Mouse (Mus musculus): ENCODE data around the gene Rbp2. TPM values are rescaled to one million over a fixed set of nuclear protein-coding genes. Genes with fewer than 3 reads are reported as not detected.

The Rbp2 gene
- polyA plus RNA-seq, 1 experiment from 2014 or later = 1.4 TPM

GRCm38 (mm10) chr9:98530999-98531398, 45.1 kb downstream of the Rbp2 start:
- WGBS = 58% methylated on average over 2 of the region's 2 CpGs

GRCm38 (mm10) chr9:98534675-98535280, 48.9 kb downstream of the Rbp2 start:
- H3K4me3 ChIP-seq (ENCODE audit: low read depth, low read length) = no peak overlapping the region
- no peak overlapping the region for H3K4me2 ChIP-seq (ENCODE audit: low read depth, low read length)
- H3K9ac ChIP-seq (replicated peaks; ENCODE audit: low read depth, low read length) = no peak overlapping the region
- H3K4me1 ChIP-seq (ENCODE audit: control insufficient read depth, insufficient read depth, low read length) = no peaks in the 10 kb centered on the region
- H3K36me3 ChIP-seq (ENCODE audit: control insufficient read depth, insufficient read depth, low read length) = no peaks in the 10 kb centered on the region
- no peak for ATAC-seq (ENCODE audit: low read depth)
- 85% methylated on average over 4 of the region's 4 CpGs for WGBS
- H3K9me3 ChIP-seq (ENCODE audit: control insufficient read depth, low read length) = no peaks in the 10 kb centered on the region
- H3K27me3 ChIP-seq (ENCODE audit: control insufficient read depth, insufficient read depth, low read length) = no peaks in the 10 kb centered on the region
- no peak overlapping the region for H3K27ac ChIP-seq (ENCODE audit: low read depth, low read length)

More at GRCm38 (mm10) chr9:98530999-98531398, 45.1 kb downstream of the Rbp2 start:
- no peak for ATAC-seq (ENCODE audit: low read depth)
- Histone ChIP-seq H3K4me2 (ENCODE audit: low read depth, low read length) (no peak overlapping the region), H3K27me3 (ENCODE audit: control insufficient read depth, insufficient read depth, low read length) (no peaks in the 10 kb centered on the region), H3K4me3 (ENCODE audit: low read depth, low read length) (no peak overlapping the region), H3K36me3 (ENCODE audit: control insufficient read depth, insufficient read depth, low read length) (no peaks in the 10 kb centered on the region), H3K9ac (replicated peaks; ENCODE audit: low read depth, low read length) (no peak overlapping the region), H3K27ac (ENCODE audit: low read depth, low read length) (no peak overlapping the region), H3K9me3 (ENCODE audit: control insufficient read depth, low read length) (no peaks in the 10 kb centered on the region), H3K4me1 (ENCODE audit: control insufficient read depth, insufficient read depth, low read length) (no peaks in the 10 kb centered on the region)

GRCm38 (mm10) chr9:98535763-98536162, 49.8 kb downstream of the Rbp2 start:
- Histone ChIP-seq H3K4me2 (ENCODE audit: low read depth, low read length) (no peak overlapping the region), H3K27me3 (ENCODE audit: control insufficient read depth, insufficient read depth, low read length) (no peaks in the 10 kb centered on the region), H3K36me3 (ENCODE audit: control insufficient read depth, insufficient read depth, low read length) (no peaks in the 10 kb centered on the region), H3K9ac (replicated peaks; ENCODE audit: low read depth, low read length) (no peak overlapping the region), H3K4me3 (ENCODE audit: low read depth, low read length) (no peak overlapping the region), H3K9me3 (ENCODE audit: control insufficient read depth, low read length) (no peaks in the 10 kb centered on the region), H3K27ac (ENCODE audit: low read depth, low read length) (no peak overlapping the region), H3K4me1 (ENCODE audit: control insufficient read depth, insufficient read depth, low read length) (no peaks in the 10 kb centered on the region)
- no peak for ATAC-seq (ENCODE audit: low read depth)

GRCm38 (mm10) chr9:98538017-98538712, 52.2 kb downstream of the Rbp2 start:
- Histone ChIP-seq H3K4me3 (ENCODE audit: low read depth, low read length) (no peak overlapping the region), H3K36me3 (ENCODE audit: control insufficient read depth, insufficient read depth, low read length) (no peaks in the 10 kb centered on the region), H3K4me2 (ENCODE audit: low read depth, low read length) (peak overlapping the region; percentile 29; the same call in 1 of the 2 replicates), H3K27me3 (ENCODE audit: control insufficient read depth, insufficient read depth, low read length) (no peaks in the 10 kb centered on the region), H3K4me1 (ENCODE audit: control insufficient read depth, insufficient read depth, low read length) (no peaks in the 10 kb centered on the region), H3K9ac (replicated peaks; ENCODE audit: low read depth, low read length) (no peak overlapping the region), H3K27ac (ENCODE audit: low read depth, low read length) (no peak overlapping the region), H3K9me3 (ENCODE audit: control insufficient read depth, low read length) (no peaks in the 10 kb centered on the region)
- 46% methylated on average over 13 of the region's 13 CpGs for WGBS
- ATAC-seq (ENCODE audit: low read depth) = peak; percentile 76

- Histone ChIP-seq H3K9me3 (ENCODE audit: control insufficient read depth, low read length) (no peaks in the 10 kb centered on the region), H3K36me3 (ENCODE audit: control insufficient read depth, insufficient read depth, low read length) (no peaks in the 10 kb centered on the region), H3K4me1 (ENCODE audit: control insufficient read depth, insufficient read depth, low read length) (no peaks in the 10 kb centered on the region), H3K9ac (replicated peaks; ENCODE audit: low read depth, low read length) (no peak overlapping the region), H3K4me3 (ENCODE audit: low read depth, low read length) (no peak overlapping the region), H3K4me2 (ENCODE audit: low read depth, low read length) (peak overlapping the region; percentile 29; the same call in 1 of the 2 replicates), H3K27ac (ENCODE audit: low read depth, low read length) (no peak overlapping the region), H3K27me3 (ENCODE audit: control insufficient read depth, insufficient read depth, low read length) (no peaks in the 10 kb centered on the region)
- ATAC-seq (ENCODE audit: low read depth) = peak; percentile 81
- 5% methylated on average over 13 of the region's 13 CpGs for WGBS
Observed at GRCm38 (mm10) chr9:98538713-98539360, 52.9 kb downstream of the Rbp2 start.

- WGBS = 86% methylated on average over 3 of the region's 3 CpGs
Observed at GRCm38 (mm10) chr9:98544042-98544441, 58.1 kb downstream of the Rbp2 start.

More at GRCm38 (mm10) chr9:98544042-98544441, 58.1 kb downstream of the Rbp2 start:
- Histone ChIP-seq H3K9me3 (ENCODE audit: control insufficient read depth, low read length) (no peaks in the 10 kb centered on the region), H3K4me2 (ENCODE audit: low read depth, low read length) (no peak overlapping the region), H3K4me3 (ENCODE audit: low read depth, low read length) (no peak overlapping the region), H3K27me3 (ENCODE audit: control insufficient read depth, insufficient read depth, low read length) (no peaks in the 10 kb centered on the region), H3K9ac (replicated peaks; ENCODE audit: low read depth, low read length) (no peak overlapping the region), H3K36me3 (ENCODE audit: control insufficient read depth, insufficient read depth, low read length) (no peaks in the 10 kb centered on the region), H3K27ac (ENCODE audit: low read depth, low read length) (no peak overlapping the region), H3K4me1 (ENCODE audit: control insufficient read depth, insufficient read depth, low read length) (no peaks in the 10 kb centered on the region)
- no peak for ATAC-seq (ENCODE audit: low read depth)

Other genes starting within 250 kb of the Rbp2 start
- gene Nmnat3, start 198.7 kb upstream of the Rbp2 start, polyA plus RNA-seq (2014; fragmentation: Nextera tagmentation; extraction: Ambion mirVana) = 1.5 and 1.6 TPM in 2 replicates
- 49.1 and 94.7 TPM in 2 replicates for gene Rbp1, start 63.2 kb upstream of the Rbp2 start, polyA plus RNA-seq (2014; fragmentation: Nextera tagmentation; extraction: Ambion mirVana)
- gene Copb2, start 77.6 kb downstream of the Rbp2 start, polyA plus RNA-seq (2014; fragmentation: Nextera tagmentation; extraction: Ambion mirVana) = 119 and 154 TPM in 2 replicates
- gene Mrps22, start 115.5 kb downstream of the Rbp2 start, polyA plus RNA-seq (2014; fragmentation: Nextera tagmentation; extraction: Ambion mirVana) = 50.4 and 54.8 TPM in 2 replicates

Data from neural tube, embryonic 14.5 days (tissue).